Mouse (Mus musculus) stomach, postnatal 0 days (tissue): ENCODE measurements around the gene App. TPM values are rescaled to one million over a fixed set of nuclear protein-coding genes. Genes with fewer than 3 reads are reported as not detected.

Source experiments
- ATAC-seq: fragments of 200-750 bp; cut with Nextera tagmentation; 2 replicates; pipeline ENCODE4 v1.8.0; 2017; ENCODE audit not compliant: low FRiP score, low TSS enrichment
- DNase-seq: peaks from one replicate; pipeline ENCODE4 v3.0.0-alpha.2; 2016; ENCODE audit warnings: low spot score
- H3K27ac ChIP-seq: fragments of 300-500 bp; sonication (generic); replicated peaks from 2 replicates; pipeline ENCODE4 v1.5.1; 2014; ENCODE audit warnings: mild to moderate bottlenecking, control low read depth
- H3K27me3 ChIP-seq: fragments of 300-500 bp; sonication (generic); 2 replicates; pipeline ENCODE4 v1.6.1; 2014; ENCODE audit warnings: low read length; ENCODE audit not compliant: control insufficient read depth, insufficient read depth
- H3K36me3 ChIP-seq: fragments of 300-500 bp; sonication (generic); 2 replicates; pipeline ENCODE4 v1.6.1; 2014; ENCODE audit warnings: low read length, mixed read lengths; ENCODE audit not compliant: control insufficient read depth, insufficient read depth
- H3K4me1 ChIP-seq: fragments of 300-500 bp; sonication (generic); replicated peaks from 2 replicates; pipeline ENCODE4 v1.6.1; 2014; ENCODE audit warnings: antibody characterized with exemption; ENCODE audit not compliant: control insufficient read depth, insufficient read depth
- H3K4me2 ChIP-seq: fragments of 300-500 bp; sonication (generic); replicated peaks from 2 replicates; pipeline ENCODE4 v1.6.1; 2014; ENCODE audit warnings: low read depth, mild to moderate bottlenecking, control low read depth, moderate library complexity
- H3K4me3 ChIP-seq: fragments of 300-500 bp; sonication (generic); 2 replicates; pipeline ENCODE4 v1.5.1; 2014; ENCODE audit warnings: low read depth, low read length, control low read depth
- H3K9ac ChIP-seq: fragments of 300-500 bp; sonication (generic); 2 replicates; pipeline ENCODE4 v1.6.1; 2014; ENCODE audit warnings: mild to moderate bottlenecking, low read length, control low read depth, mixed read lengths
- H3K9me3 ChIP-seq: fragments of 300-500 bp; sonication (generic); 2 replicates; pipeline ENCODE4 v1.6.1; 2016; ENCODE audit warnings: low read length; ENCODE audit not compliant: control insufficient read depth
- CTCF ChIP-seq: IDR thresholded peaks from 2 replicates; pipeline ENCODE4 v1.5.1; 2016; ENCODE audit warnings: antibody characterized with exemption, low read depth, mild to moderate bottlenecking, moderate library complexity
- EP300 ChIP-seq: optimal IDR thresholded peaks from 2 replicates; pipeline ENCODE3; 2016; ENCODE audit warnings: antibody characterized with exemption
- WGBS: fragments of 180-500 bp; shearing (Covaris S2); extraction: QIAGEN DNeasy Blood & Tissue Kit; methylation state at CpG from one replicate; pipeline ENCODE4 v1.1.7; 2014; 5-methylcytosine and 5-hydroxymethylcytosine counted together
- polyA plus RNA-seq: library from polyadenylated mRNA; unstranded; fragments of >200 nt; fragmentation: Nextera tagmentation; extraction: Ambion mirVana; gene quantifications from 2 replicates; pipeline ENCODE4 v1.2.1, GENCODE M21; 2015

App gene
- polyA plus RNA-seq, 1 experiment from 2014 or later: 156 TPM

GRCm38 (mm10) chr16:84987724-84988287, 185.8 kb downstream of the App start:
- H3K9ac ChIP-seq: no peak overlapping the region
- 0 out of 2 replicates have a peak, but pooled peaks cover under 1% of the 10 kb centered on the region for H3K36me3 ChIP-seq
- H3K4me1 ChIP-seq: no peaks in the 10 kb centered on the region
- H3K9me3 ChIP-seq: no peaks in the 10 kb centered on the region
- ATAC-seq (no peak), DNase-seq (no peak)
- no peak overlapping the region for H3K4me3 ChIP-seq
- 92% methylated on average over 8 of the region's 8 CpGs for WGBS
- no peak for TF ChIP-seq CTCF
- TF ChIP-seq EP300: no peak
- H3K27ac ChIP-seq: no peak overlapping the region
- H3K4me2 ChIP-seq: no peak overlapping the region
- H3K27me3 ChIP-seq: no peaks in the 10 kb centered on the region

GRCm38 (mm10) chr16:84986016-84986631, 187.4 kb downstream of the App start:
- no peak for DNase-seq
- no peak overlapping the region for H3K4me2 ChIP-seq
- no peak for ATAC-seq

GRCm38 (mm10) chr16:84985340-84985739, 188.2 kb downstream of the App start:
- Histone ChIP-seq H3K4me1 (no peaks in the 10 kb centered on the region), H3K4me3 (no peak overlapping the region), H3K27ac (no peak overlapping the region), H3K27me3 (no peaks in the 10 kb centered on the region), H3K9ac (no peak overlapping the region), H3K9me3 (no peaks in the 10 kb centered on the region), H3K4me2 (no peak overlapping the region), H3K36me3 (no peaks in the 10 kb centered on the region)
- WGBS: 96% methylated on average over 3 of the region's 3 CpGs
- ATAC-seq (no peak), DNase-seq (no peak)
- TF ChIP-seq EP300 (no peak), CTCF (no peak)

More at GRCm38 (mm10) chr16:84986016-84986631, 187.4 kb downstream of the App start:
- H3K4me1 ChIP-seq: no peaks in the 10 kb centered on the region
- H3K27me3 ChIP-seq: no peaks in the 10 kb centered on the region
- H3K9me3 ChIP-seq: no peaks in the 10 kb centered on the region
- WGBS: 45% methylated on average over 11 of the region's 11 CpGs
- no peak for TF ChIP-seq EP300
- no peak for TF ChIP-seq CTCF
- H3K4me3 ChIP-seq: no peak overlapping the region
- no peak overlapping the region for H3K27ac ChIP-seq
- no peak overlapping the region for H3K9ac ChIP-seq
- no peaks in the 10 kb centered on the region for H3K36me3 ChIP-seq

GRCm38 (mm10) chr16:84983428-84983827, 190.1 kb downstream of the App start:
- Histone ChIP-seq H3K9ac (no peak overlapping the region), H3K27me3 (no peaks in the 10 kb centered on the region), H3K4me3 (no peak overlapping the region), H3K4me2 (no peak overlapping the region), H3K27ac (no peak overlapping the region), H3K36me3 (no peaks in the 10 kb centered on the region), H3K9me3 (no peaks in the 10 kb centered on the region), H3K4me1 (no peaks in the 10 kb centered on the region)
- ATAC-seq: no peak
- WGBS: 54% methylated on average over 3 of the region's 3 CpGs
- TF ChIP-seq EP300: no peak
- TF ChIP-seq CTCF: no peak
- no peak for DNase-seq

GRCm38 (mm10) chr16:84982589-84982988, 191.0 kb downstream of the App start:
- Histone ChIP-seq H3K4me2 (no peak overlapping the region), H3K4me1 (no peaks in the 10 kb centered on the region), H3K9ac (no peak overlapping the region), H3K36me3 (peaks cover 3% of the 10 kb centered on the region; the same call in 1 of the 2 replicates), H3K4me3 (no peak overlapping the region), H3K27ac (no peak overlapping the region), H3K27me3 (no peaks in the 10 kb centered on the region), H3K9me3 (no peaks in the 10 kb centered on the region)
- DNase-seq (no peak), ATAC-seq (no peak)
- 69% methylated on average over 3 of the region's 3 CpGs for WGBS
- no peak for TF ChIP-seq CTCF
- TF ChIP-seq EP300: no peak

- Histone ChIP-seq H3K4me1 (no peaks in the 10 kb centered on the region), H3K4me3 (no peak overlapping the region), H3K4me2 (no peak overlapping the region), H3K27me3 (no peaks in the 10 kb centered on the region), H3K9me3 (no peaks in the 10 kb centered on the region), H3K27ac (no peak overlapping the region), H3K36me3 (peaks cover 3% of the 10 kb centered on the region; the same call in 1 of the 2 replicates), H3K9ac (no peak overlapping the region)
- no peak for ATAC-seq
- WGBS: 55% methylated on average over 5 of the region's 5 CpGs
- TF ChIP-seq EP300 (no peak), CTCF (no peak)
- DNase-seq: no peak
Observed at GRCm38 (mm10) chr16:84978589-84978988, 195.0 kb downstream of the App start.
